Mouse (Mus musculus): ENCODE measurements around the gene Prmt7. TPM values are rescaled to one million over a fixed set of nuclear protein-coding genes. Genes with fewer than 3 reads are reported as not detected.

Gene Prmt7
- polyA plus RNA-seq (2017; shearing (Covaris generic)), result 44.5 TPM

DNA sequence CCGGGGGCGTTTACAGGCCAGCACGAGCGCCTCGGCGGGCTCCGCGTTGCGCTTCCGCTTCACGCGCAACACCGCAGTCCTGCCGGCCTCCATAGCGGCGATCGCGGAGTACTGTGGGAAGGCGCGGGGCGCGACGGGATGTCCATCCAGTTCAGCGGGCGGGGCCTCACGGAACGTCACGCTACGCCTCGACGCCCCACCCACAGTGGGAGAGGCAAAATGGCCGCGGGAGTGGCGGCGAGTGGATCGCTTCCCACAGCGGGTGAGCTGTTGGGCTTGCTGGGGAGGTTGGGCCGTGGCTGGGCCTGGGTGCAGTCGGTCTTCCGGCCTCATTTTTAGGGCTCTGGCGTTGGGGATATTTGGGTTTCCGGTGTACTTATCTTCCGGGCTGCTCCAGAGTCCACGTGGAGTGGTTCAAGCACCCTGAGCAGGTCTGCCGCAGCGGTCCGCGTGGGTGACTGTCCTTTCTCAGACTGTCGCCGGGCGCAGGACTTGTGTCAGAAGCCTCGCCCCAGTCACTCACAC lies at the start of gene Prmt7, which contains the start of gene Slc7a6os:
Gene Prmt7, plus strand, starts transcription at position 116 of the 525 bp plus-strand sequence.
Gene Slc7a6os, minus strand, starts transcription at position 115 of the 525 bp plus-strand sequence.

DNA sequence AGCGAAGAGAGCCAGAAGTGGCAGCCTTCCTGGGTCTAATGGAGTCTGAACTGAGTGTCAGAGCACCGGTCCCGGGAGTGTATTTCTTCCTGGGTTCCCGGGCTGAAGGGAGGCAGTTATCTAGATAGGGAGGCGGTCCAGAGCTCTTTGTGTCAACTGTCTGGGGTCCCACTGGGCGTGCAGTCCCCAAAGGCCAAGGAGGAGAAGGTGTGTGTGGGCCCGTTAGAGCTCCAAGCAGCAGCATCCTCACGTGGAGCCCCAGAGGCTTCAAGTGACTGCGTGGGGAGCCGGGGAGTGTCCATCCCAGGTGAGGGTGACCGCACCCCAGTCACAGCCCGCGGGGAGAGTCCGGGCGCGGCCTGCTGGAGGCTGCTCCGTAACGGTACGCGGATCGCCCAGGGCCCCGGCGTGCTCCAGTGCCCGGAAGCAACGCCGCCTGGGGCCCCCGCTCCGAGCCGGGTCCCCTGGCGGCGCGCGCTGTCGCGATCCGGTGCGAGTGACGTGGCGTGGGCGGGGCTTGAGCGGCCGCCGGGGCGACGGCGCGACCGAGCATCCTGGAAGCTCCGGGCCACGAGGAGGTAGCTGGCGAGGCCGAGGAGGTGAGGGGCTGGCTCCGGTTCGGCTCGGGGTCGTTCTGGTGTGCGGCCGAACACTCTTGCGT lies 42.2 kb upstream of the Prmt7 start, which contains the start of gene Slc7a6:
Gene Slc7a6, plus strand, starts transcription at position 502 of the 661 bp plus-strand sequence.

Other genes with a start within 250 kb of the Prmt7 start
- gene Slc12a4, start 244.8 kb upstream of the Prmt7 start, polyA plus RNA-seq (2017; shearing (Covaris generic)), result 19.6 TPM
- not detected for gene Dpep3, start 231.5 kb upstream of the Prmt7 start, polyA plus RNA-seq (2017; shearing (Covaris generic))
- 18.3 TPM for gene Dus2, start 219.6 kb upstream of the Prmt7 start, polyA plus RNA-seq (2017; shearing (Covaris generic))
- 0.49 TPM for gene Dpep2nb, start 205.0 kb upstream of the Prmt7 start, polyA plus RNA-seq (2017; shearing (Covaris generic))
- gene Ddx28, start 199.1 kb upstream of the Prmt7 start, polyA plus RNA-seq (2017; shearing (Covaris generic)), result 15.7 TPM
- 139 TPM for gene Nfatc3, start 152.1 kb upstream of the Prmt7 start, polyA plus RNA-seq (2017; shearing (Covaris generic))
- 1.2 TPM for gene Esrp2, start 74.0 kb upstream of the Prmt7 start, polyA plus RNA-seq (2017; shearing (Covaris generic))
- 9.0 TPM for gene Pla2g15, start 60.5 kb upstream of the Prmt7 start, polyA plus RNA-seq (2017; shearing (Covaris generic))
- 35.5 TPM for gene Slc7a6, start 42.1 kb upstream of the Prmt7 start, polyA plus RNA-seq (2017; shearing (Covaris generic))
- gene Slc7a6os, start within 50 bp of the Prmt7 start, polyA plus RNA-seq (2017; shearing (Covaris generic)), result 67.0 TPM
- 0.06 TPM for gene Smpd3, start 127.1 kb downstream of the Prmt7 start, polyA plus RNA-seq (2017; shearing (Covaris generic))
- gene Zfp90, start 204.4 kb downstream of the Prmt7 start, polyA plus RNA-seq (2017; shearing (Covaris generic)), result 7.9 TPM

All from CD4-positive, CD25-positive, alpha-beta regulatory T cell (primary cell).